8 mouse cellular contexts compared by ENCODE assay signal in genomic region chr9:118801176-118801909, GRCm38 (mm10).
DNase-seq lines count a peak whose midpoint lies in the region; ATAC-seq and TF ChIP-seq lines count a peak whose summit lies in the region.

No protein-coding gene starts in this region.

- H3K4me3 ChIP-seq in hindbrain, postnatal 0 days (ENCODE audit: low read length): no peak overlapping the region
- H3K4me3 ChIP-seq in hindbrain, embryonic 16.5 days (ENCODE audit: low read length): no peak overlapping the region
- H3K4me3 ChIP-seq in embryonic facial prominence, embryonic 14.5 days (ENCODE audit: low read depth, low read length): no peak overlapping the region

- H3K4me2 ChIP-seq in hindbrain, postnatal 0 days (ENCODE audit: low read depth, low read length): no peak overlapping the region
- no peak overlapping the region for H3K4me2 ChIP-seq in hindbrain, embryonic 16.5 days (ENCODE audit: low read length)
- no peak overlapping the region for H3K4me2 ChIP-seq in embryonic facial prominence, embryonic 14.5 days (ENCODE audit: low read depth, low read length)

- no peaks in the 10 kb centered on the region for H3K36me3 ChIP-seq in hindbrain, postnatal 0 days (ENCODE audit: insufficient read depth, low read length)
- H3K36me3 ChIP-seq in hindbrain, embryonic 16.5 days (ENCODE audit: control insufficient read depth, insufficient read depth, low read length): no peaks in the 10 kb centered on the region
- no peaks in the 10 kb centered on the region for H3K36me3 ChIP-seq in embryonic facial prominence, embryonic 14.5 days (ENCODE audit: control insufficient read depth, insufficient read depth, low read length)

- no peaks in the 10 kb centered on the region for H3K4me1 ChIP-seq in hindbrain, postnatal 0 days (ENCODE audit: insufficient read depth, low read length)
- H3K4me1 ChIP-seq in hindbrain, embryonic 16.5 days (ENCODE audit: control insufficient read depth, insufficient read depth, low read depth, low read length): peaks cover 2% of the 10 kb centered on the region; the same call in 1 of the 2 replicates
- peaks cover 17% of the 10 kb centered on the region for H3K4me1 ChIP-seq in embryonic facial prominence, embryonic 14.5 days (ENCODE audit: control insufficient read depth, insufficient read depth, low read length)

- H3K9ac ChIP-seq in hindbrain, postnatal 0 days (replicated peaks; ENCODE audit: low read length): no peak overlapping the region
- H3K9ac ChIP-seq in hindbrain, embryonic 16.5 days (ENCODE audit: low read depth, low read length): no peak overlapping the region
- no peak overlapping the region for H3K9ac ChIP-seq in embryonic facial prominence, embryonic 14.5 days (ENCODE audit: low read depth, low read length)

- no peaks in the 10 kb centered on the region for H3K9me3 ChIP-seq in hindbrain, postnatal 0 days (ENCODE audit: low read length)
- H3K9me3 ChIP-seq in hindbrain, embryonic 16.5 days (ENCODE audit: control insufficient read depth, low read length): no peaks in the 10 kb centered on the region
- no peaks in the 10 kb centered on the region for H3K9me3 ChIP-seq in embryonic facial prominence, embryonic 14.5 days (ENCODE audit: control insufficient read depth, low read length)

- ATAC-seq in hindbrain, postnatal 0 days: no peak
- ATAC-seq in hindbrain, embryonic 16.5 days: no peak
- ATAC-seq in embryonic facial prominence, embryonic 14.5 days (ENCODE audit: low read depth): 0 out of 2 replicates have a peak, but pooled peaks have one; percentile 30

- no peaks in the 10 kb centered on the region for H3K27me3 ChIP-seq in hindbrain, postnatal 0 days (ENCODE audit: insufficient read depth, low read length)
- H3K27me3 ChIP-seq in hindbrain, embryonic 16.5 days (replicated peaks; ENCODE audit: control insufficient read depth, insufficient read depth, low read length): no peaks in the 10 kb centered on the region
- H3K27me3 ChIP-seq in embryonic facial prominence, embryonic 14.5 days (replicated peaks; ENCODE audit: control insufficient read depth, insufficient read depth, low read length): no peaks in the 10 kb centered on the region

- no peak for TF ChIP-seq CTCF in hindbrain, postnatal 0 days (IDR thresholded peaks at IDR 0.05; ENCODE audit: low read depth)

- DNase-seq in hindbrain, postnatal 0 days (ENCODE audit: low spot score): peak; percentile 46
- DNase-seq in embryonic facial prominence, embryonic 14.5 days (ENCODE audit: low spot score): peak; percentile 89
- peak; percentile 97 for DNase-seq in kidney, adult 8-10 months
- peak; percentile 58 for DNase-seq in ovary, postnatal 14 days (ENCODE audit: low spot score)
- no peak for DNase-seq in retina, postnatal 1 day
- no peak for DNase-seq in right cerebral cortex, postnatal 14 days
- no peak for DNase-seq in spleen, adult 18-20 months

- H3K27ac ChIP-seq in hindbrain, postnatal 0 days: no peak overlapping the region
- H3K27ac ChIP-seq in hindbrain, embryonic 16.5 days (ENCODE audit: low read depth, low read length): no peak overlapping the region
- peak overlapping the region; percentile 41 for H3K27ac ChIP-seq in embryonic facial prominence, embryonic 14.5 days (replicated peaks; ENCODE audit: low read depth, low read length)

- WGBS in hindbrain, postnatal 0 days: 23% methylated on average over 15 of the region's 15 CpGs
- 37% methylated on average over 15 of the region's 15 CpGs for WGBS in hindbrain, embryonic 16.5 days
- 46% methylated on average over 15 of the region's 15 CpGs for WGBS in embryonic facial prominence, embryonic 14.5 days

Comparison
In these comparisons a context has a peak if more than half of its experiments do, and no peak if none do; other contexts are left out.
1. DNase-seq: peak in hindbrain, postnatal 0 days (single experiment), embryonic facial prominence, embryonic 14.5 days (single experiment), kidney, adult 8-10 months (2 of 2) and ovary, postnatal 14 days (single experiment); none in retina, postnatal 1 day (single experiment), right cerebral cortex, postnatal 14 days (single experiment) and spleen, adult 18-20 months (0 of 2).